In the genomic region with DNA sequence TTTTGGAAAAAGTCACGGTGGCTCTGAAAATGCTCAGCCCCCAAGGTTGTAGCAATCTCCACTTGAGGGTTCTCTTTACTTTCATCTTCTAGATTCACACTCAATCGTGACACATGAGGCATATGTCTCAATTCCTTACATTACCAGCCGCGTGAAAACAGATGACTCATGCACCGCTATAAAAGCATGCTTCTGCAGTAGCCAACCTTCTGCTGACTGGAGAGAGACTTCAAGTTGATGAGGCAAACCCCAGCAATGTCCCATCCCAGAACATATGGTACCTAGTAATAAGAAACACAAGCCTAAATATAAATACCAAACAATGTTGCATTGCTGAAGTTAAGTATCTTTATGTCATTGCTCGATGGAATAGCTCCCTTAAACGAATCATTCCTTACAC, we compare ENCODE assay signal across 30 mouse cellular contexts.
DNase-seq lines count a peak whose midpoint lies in the region; ATAC-seq and TF ChIP-seq lines count a peak whose summit lies in the region.
"Had no signal": no experiment of that assay in that cellular context is flagged by ENCODE, and none has a peak within 500 bp of the region (broad histone marks: within the 10 kb centered on the region; RNA-seq: fewer than 3 reads in every experiment).

No protein-coding gene starts in this region.

- no peak overlapping the region for H3K4me3 ChIP-seq in forebrain, embryonic 14.5 days (ENCODE audit: low read depth, low read length)
- no peak overlapping the region for H3K4me3 ChIP-seq in forebrain, embryonic 13.5 days
- no peak overlapping the region for H3K4me3 ChIP-seq in cerebellum, adult 2 months (replicated peaks; ENCODE audit: insufficient read depth, low read depth, low read length)
- H3K4me3 ChIP-seq: embryonic facial prominence, embryonic 13.5 days; forebrain, embryonic 10.5 days; liver, embryonic 12.5 days; megakaryocyte, embryonic 14.5 days; midbrain, embryonic 12.5 days; myocyte; neural tube, embryonic 12.5 days had no signal

- H3K27ac ChIP-seq in forebrain, embryonic 14.5 days (ENCODE audit: low read depth, low read length), result no peak overlapping the region
- no peak overlapping the region for H3K27ac ChIP-seq in forebrain, embryonic 13.5 days
- H3K27ac ChIP-seq in cerebellum, adult 2 months (ENCODE audit: insufficient read depth, low read length), result no peak overlapping the region
- H3K27ac ChIP-seq: embryonic facial prominence, embryonic 13.5 days; forebrain, embryonic 10.5 days; hindbrain, embryonic 14.5 days; liver, embryonic 12.5 days; midbrain, embryonic 12.5 days; neural tube, embryonic 12.5 days had no signal

- TF ChIP-seq CTCF in cerebellum, adult 2 months (IDR thresholded peaks at IDR 0.05; ENCODE audit: borderline replicate concordance, insufficient read depth, low read depth, low read length), result no peak

- intact Hi-C loops in left cerebral cortex, postnatal 14 days (cut with DNase I), result loop anchor here (5.0 kb wide), 1 partner anchor 315 kb away; the partner anchor contains the start of gene App

- no peaks in the 10 kb centered on the region for H3K36me3 ChIP-seq in forebrain, embryonic 14.5 days (ENCODE audit: control insufficient read depth, insufficient read depth, low read length)
- H3K36me3 ChIP-seq in forebrain, embryonic 13.5 days (ENCODE audit: poor library complexity, severe bottlenecking), result no peaks in the 10 kb centered on the region
- H3K36me3 ChIP-seq: embryonic facial prominence, embryonic 13.5 days; forebrain, embryonic 10.5 days; liver, embryonic 12.5 days; midbrain, embryonic 12.5 days; neural tube, embryonic 12.5 days had no signal

- no peaks in the 10 kb centered on the region for H3K27me3 ChIP-seq in forebrain, embryonic 14.5 days (replicated peaks; ENCODE audit: control insufficient read depth, insufficient read depth, low read length)
- H3K27me3 ChIP-seq in forebrain, embryonic 13.5 days, result no peaks in the 10 kb centered on the region
- no peaks in the 10 kb centered on the region for H3K27me3 ChIP-seq in cerebellum, adult 2 months (ENCODE audit: control insufficient read depth, insufficient read depth, low read length)
- H3K27me3 ChIP-seq: CH12.LX; embryonic facial prominence, embryonic 13.5 days; liver, embryonic 12.5 days; megakaryocyte, embryonic 14.5 days; midbrain, embryonic 12.5 days; neural tube, embryonic 12.5 days had no signal

- no peak for ATAC-seq in forebrain, embryonic 14.5 days
- no peak for ATAC-seq in forebrain, embryonic 13.5 days
- ATAC-seq: activated CD4-positive, CD25-positive, alpha-beta regulatory T cell, adult 4 months; intestine, postnatal 0 days; liver, embryonic 12.5 days; liver, postnatal 0 days had no signal

- H3K4me1 ChIP-seq in forebrain, embryonic 14.5 days (ENCODE audit: control insufficient read depth, insufficient read depth, low read length), result no peaks in the 10 kb centered on the region
- H3K4me1 ChIP-seq in forebrain, embryonic 13.5 days, result no peaks in the 10 kb centered on the region
- no peaks in the 10 kb centered on the region for H3K4me1 ChIP-seq in cerebellum, adult 2 months (ENCODE audit: control insufficient read depth, insufficient read depth, low read length)
- H3K4me1 ChIP-seq: embryonic facial prominence, embryonic 13.5 days; forebrain, embryonic 10.5 days; liver, embryonic 12.5 days; megakaryocyte, embryonic 14.5 days; midbrain, embryonic 12.5 days; neural tube, embryonic 12.5 days had no signal

- TF ChIP-seq POLR2A in cerebellum, adult 2 months (IDR thresholded peaks at IDR 0.05; ENCODE audit: borderline replicate concordance, insufficient read depth, low read length), result no peak

- WGBS in forebrain, embryonic 14.5 days, result 88% methylated on average over 7 of the region's 7 CpGs
- WGBS in forebrain, embryonic 13.5 days, result 93% methylated on average over 7 of the region's 7 CpGs
- 80% methylated on average over 7 of the region's 7 CpGs for WGBS in cerebellum, adult 2 months

- H3K9me3 ChIP-seq in forebrain, embryonic 14.5 days (replicated peaks; ENCODE audit: control insufficient read depth, low read length), result no peaks in the 10 kb centered on the region
- H3K9me3 ChIP-seq in forebrain, embryonic 13.5 days (replicated peaks), result no peaks in the 10 kb centered on the region
- H3K9me3 ChIP-seq: embryonic facial prominence, embryonic 13.5 days; forebrain, embryonic 10.5 days; liver, embryonic 12.5 days; midbrain, embryonic 12.5 days; neural tube, embryonic 12.5 days had no signal

- H3K4me2 ChIP-seq in forebrain, embryonic 14.5 days (ENCODE audit: low read length), result no peak overlapping the region
- no peak overlapping the region for H3K4me2 ChIP-seq in forebrain, embryonic 13.5 days
- H3K4me2 ChIP-seq: embryonic facial prominence, embryonic 13.5 days; heart, embryonic 11.5 days; hindbrain, embryonic 14.5 days; liver, embryonic 12.5 days; midbrain, embryonic 12.5 days; neural tube, embryonic 12.5 days had no signal

- DNase-seq in forebrain, embryonic 14.5 days (ENCODE audit: low spot score), result peak; percentile 16
- DNase-seq in right cerebral cortex, adult 18-20 months, result peak; percentile 65
- no peak for DNase-seq in right cerebral cortex, postnatal 14 days
- DNase-seq in left cerebral cortex, postnatal 14 days (ENCODE audit: low spot score in 2 of 2), result peak; percentile 38 to 51
- peak; percentile 80 for DNase-seq in telencephalon, adult 2 months (ENCODE audit: low read depth, low spot score)
- no peak for DNase-seq in cerebellum, adult 8-10 months
- no peak for DNase-seq in cerebellum, adult 2 months
- DNase-seq: adrenal gland, adult 2 months; adrenal gland, postnatal 36 days; cerebellum, adult 9-11 months; gastrocnemius, postnatal 25 days; heart, adult 18-20 months; heart, postnatal 36 days; kidney, postnatal 14 days; liver, postnatal 0 days; lung, postnatal 4 days; thymus, postnatal 4 days had no signal

- no peak overlapping the region for H3K9ac ChIP-seq in forebrain, embryonic 14.5 days (ENCODE audit: low read length)
- no peak overlapping the region for H3K9ac ChIP-seq in forebrain, embryonic 13.5 days
- H3K9ac ChIP-seq: embryonic facial prominence, embryonic 13.5 days; hindbrain, embryonic 14.5 days; liver, embryonic 12.5 days; liver, postnatal 0 days; midbrain, embryonic 12.5 days; neural tube, embryonic 12.5 days had no signal

Comparison
In these comparisons a context has a peak if more than half of its experiments do, and no peak if none do; other contexts are left out.
1. DNase-seq: peak in forebrain, embryonic 14.5 days (single experiment), right cerebral cortex, adult 18-20 months (single experiment), left cerebral cortex, postnatal 14 days (2 of 2) and telencephalon, adult 2 months (single experiment); none in right cerebral cortex, postnatal 14 days (single experiment), cerebellum, adult 8-10 months (single experiment) and cerebellum, adult 2 months (0 of 2).